Comparison of ENCODE assay signal across 16 mouse cellular contexts in the genomic region with DNA sequence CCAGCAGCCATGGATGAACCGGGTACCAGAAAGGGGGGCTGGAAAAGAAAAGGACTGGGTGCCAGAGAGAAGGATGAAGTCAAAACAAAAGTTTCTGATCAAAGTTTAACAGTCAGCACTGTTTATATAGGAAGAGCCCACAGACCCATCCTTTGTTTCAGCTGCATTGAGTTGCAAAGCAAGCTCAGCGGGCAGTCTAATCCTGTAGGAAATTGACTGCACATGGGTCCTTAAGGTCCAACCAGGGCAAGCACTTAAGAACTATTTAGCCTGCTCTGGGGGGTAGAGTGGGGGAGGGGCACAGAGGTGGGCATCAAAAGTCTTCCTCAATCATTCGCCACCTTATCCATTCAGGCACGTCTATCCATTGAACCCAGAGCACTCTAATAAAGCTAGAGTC. TPM values are rescaled to one million over a fixed set of nuclear protein-coding genes. Genes with fewer than 3 reads are reported as not detected.
DNase-seq lines count a peak whose midpoint lies in the region.
"Had no signal": no experiment of that assay in that cellular context is flagged by ENCODE, and none has a peak within 500 bp of the region (broad histone marks: within the 10 kb centered on the region; RNA-seq: fewer than 3 reads in every experiment).

No protein-coding gene starts in this region.

- intact Hi-C loops in left cerebral cortex, postnatal 25 days (cut with DNase I) = no loop called here

- DNase-seq in heart, adult 11 months = peak; percentile 18
- no peak for DNase-seq in heart, adult 8-10 months (ENCODE audit: low spot score)
- DNase-seq in R1 (ENCODE audit: low read depth, low spot score) = peak; percentile 73
- DNase-seq in left cerebral cortex, postnatal 25 days (ENCODE audit: low spot score in 2 of 2) = no peak
- DNase-seq in frontal cortex, postnatal 25 days (ENCODE audit: low spot score in 2 of 2) = no peak
- DNase-seq: adrenal gland, adult 8-10 months; adrenal gland, postnatal 14 days; adrenal gland, postnatal 36 days; B cell, adult 2 months; cerebellum, adult 11-12 months; cerebellum, adult 2 months; cerebellum, adult 9-10 months; cerebellum, postnatal 10 days; cerebellum, postnatal 25 days; forebrain, postnatal 0 days had no signal

RNA-seq across cellular contexts. Expression of a gene that starts 42.3 kb away (rescaled TPM):
- total RNA-seq in heart, adult 8-10 months (2022) = 10 to 100 TPM; 44.4 to 62.9 (median 52.5) TPM
- 10 to 100 TPM; 10.2 to 11.5 TPM for total RNA-seq in left cerebral cortex, postnatal 25 days (2021)
- total RNA-seq: CH12.LX had no signal

Comparison
In these comparisons a context has a peak if more than half of its experiments do, and no peak if none do; other contexts are left out.
1. DNase-seq: peak in heart, adult 11 months (single experiment) and R1 (single experiment); none in heart, adult 8-10 months (single experiment), left cerebral cortex, postnatal 25 days (0 of 2) and frontal cortex, postnatal 25 days (0 of 2).